Mouse (Mus musculus): Measurements from ENCODE around the gene Elovl5. TPM values are rescaled to one million over a fixed set of nuclear protein-coding genes. Genes with fewer than 3 reads are reported as not detected.

Gene Elovl5
- polyA plus RNA-seq (2015; fragmentation: Nextera tagmentation; extraction: Ambion mirVana): 81.3 and 89.8 TPM in 2 replicates

GRCm38 (mm10) chr9:77917074-77917621, at the start of gene Elovl5:
Elovl5 (plus strand) TSS chr9:77917364.
- DNase-seq (ENCODE audit: low spot score): peak; percentile 97

GRCm38 (mm10) chr9:77891501-77891900, 25.7 kb upstream of the Elovl5 start:
- no peak for DNase-seq (ENCODE audit: low spot score)

- DNase-seq (ENCODE audit: low spot score): no peak
These were observed 18.6 kb upstream of the Elovl5 start for GRCm38 (mm10) chr9:77898551-77898950.

GRCm38 (mm10) chr9:77904133-77904532, 13.0 kb upstream of the Elovl5 start:
- no peak for DNase-seq (ENCODE audit: low spot score)

GRCm38 (mm10) chr9:77909572-77910269, 7.4 kb upstream of the Elovl5 start:
- no peak for DNase-seq (ENCODE audit: low spot score)

- peak; percentile 90 for DNase-seq (ENCODE audit: low spot score)
These were observed 6.6 kb upstream of the Elovl5 start for GRCm38 (mm10) chr9:77910270-77911240.

GRCm38 (mm10) chr9:77911508-77912229, 5.5 kb upstream of the Elovl5 start:
- peak; percentile 17 for DNase-seq (ENCODE audit: low spot score)

GRCm38 (mm10) chr9:77912246-77912645, 4.9 kb upstream of the Elovl5 start:
- DNase-seq (ENCODE audit: low spot score): no peak

- DNase-seq (ENCODE audit: low spot score): no peak
These were observed 2.5 kb upstream of the Elovl5 start for GRCm38 (mm10) chr9:77914616-77915015.

GRCm38 (mm10) chr9:77915791-77916190, 1.4 kb upstream of the Elovl5 start:
- DNase-seq (ENCODE audit: low spot score): no peak

- peak; percentile 33 for DNase-seq (ENCODE audit: low spot score)
These were observed 513 bp downstream of the Elovl5 start for GRCm38 (mm10) chr9:77917622-77918131.

- DNase-seq (ENCODE audit: low spot score): peak; percentile 64
These were observed 1.0 kb downstream of the Elovl5 start for GRCm38 (mm10) chr9:77918211-77918610.

GRCm38 (mm10) chr9:77918961-77919670, 2.0 kb downstream of the Elovl5 start:
- no peak for DNase-seq (ENCODE audit: low spot score)

GRCm38 (mm10) chr9:77920481-77920880, 3.3 kb downstream of the Elovl5 start:
- DNase-seq (ENCODE audit: low spot score): no peak

- DNase-seq (ENCODE audit: low spot score): no peak
These were observed 4.4 kb downstream of the Elovl5 start for GRCm38 (mm10) chr9:77921366-77922260.

GRCm38 (mm10) chr9:77923774-77924173, 6.6 kb downstream of the Elovl5 start:
- DNase-seq (ENCODE audit: low spot score): no peak

- no peak for DNase-seq (ENCODE audit: low spot score)
These were observed 7.0 kb downstream of the Elovl5 start for GRCm38 (mm10) chr9:77924199-77924598.

- DNase-seq (ENCODE audit: low spot score): no peak
These were observed 9.0 kb downstream of the Elovl5 start for GRCm38 (mm10) chr9:77926151-77926550.

- no peak for DNase-seq (ENCODE audit: low spot score)
These were observed 9.7 kb downstream of the Elovl5 start for GRCm38 (mm10) chr9:77926911-77927310.
